Mouse (Mus musculus) bone marrow, adult 2 months (tissue): ENCODE results near the gene Mnt.

Experiments used
- CTCF ChIP-seq: fragments of 200-500 bp; IDR thresholded peaks from 2 replicates; pipeline ENCODE4 v1.5.1; 2011; ENCODE audit warnings: low read length, control low read depth; ENCODE audit not compliant: control insufficient read depth, insufficient read depth
- POLR2A ChIP-seq: fragments of 200-500 bp; IDR thresholded peaks from 2 replicates; pipeline ENCODE4 v1.6.1; 2011; ENCODE audit warnings: low read depth, mild to moderate bottlenecking, control low read depth, low read length, borderline replicate concordance; ENCODE audit not compliant: control insufficient read depth

- TF ChIP-seq CTCF (no peak), POLR2A (no peak)
Observed at GRCm38 (mm10) chr11:74880999-74881398, 50.3 kb downstream of the Mnt start.
